Mouse (Mus musculus) right cerebral cortex, adult 18-20 months (tissue): ENCODE measurements at regions not wholly inside any gene's neighbourhood (a gene's known extent, or its start where the extent isn't known, plus 50 kb on each side); places are given as distances from the start of the nearest gene placed in this dataset.
A peak's percentile ranks its signal among the peaks of the same experiment; 100 is the strongest.

Experiments
- DNase-seq: peaks from one replicate; pipeline ENCODE4 v3.0.0; 2022; ENCODE audit warnings: mixed read lengths

- DNase-seq: peak; percentile 22
Measured at GRCm38 (mm10) chr1:3900354-3900753, 907.3 kb upstream of the Gm37988 start.

- no peak for DNase-seq
Measured at GRCm38 (mm10) chr1:3903432-3903831, 904.3 kb upstream of the Gm37988 start.

- DNase-seq: no peak
Measured at GRCm38 (mm10) chr1:3912499-3912898, 895.2 kb upstream of the Gm37988 start.

GRCm38 (mm10) chr1:3913631-3914030 lies 894.1 kb upstream of the Gm37988 start:
- no peak for DNase-seq
